Mouse (Mus musculus) right cerebral cortex, postnatal 10 days (tissue): ENCODE measurements around the gene Olfr309.
"Not testable (repeated sequence)": the region's sequence is repeated elsewhere in the genome, so short reads cannot be mapped to it uniquely, and the experiment has no call there.

Experiments used
- DNase-seq, 2 experiments: peaks; one replicate each; pipeline ENCODE4 v3.0.0; 2021; ENCODE audit warnings: low spot score in 2 of 2

The Olfr309 gene

DNA sequence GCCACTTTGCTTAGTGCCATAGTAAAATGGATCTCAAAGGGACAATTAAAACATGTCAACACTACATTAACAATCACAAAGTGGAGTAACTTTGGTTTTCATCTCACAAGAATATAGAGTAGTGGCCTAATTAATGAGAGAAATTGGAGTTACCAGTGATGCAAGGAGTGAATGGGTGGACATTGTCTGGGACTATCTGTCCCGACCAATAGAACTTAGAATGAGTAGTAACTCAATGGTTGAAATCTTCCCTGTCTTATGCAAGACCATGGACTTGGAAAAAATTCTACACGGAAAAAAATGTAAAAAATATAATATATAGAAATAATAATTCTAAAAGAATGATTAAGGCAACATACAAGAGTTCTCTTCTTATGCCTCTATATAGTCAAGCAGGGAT, at the start of gene Olfr309:
Gene Olfr309, minus strand, starts transcription at position 101 of the 400 bp plus-strand sequence.
- DNase-seq: no peak

DNA sequence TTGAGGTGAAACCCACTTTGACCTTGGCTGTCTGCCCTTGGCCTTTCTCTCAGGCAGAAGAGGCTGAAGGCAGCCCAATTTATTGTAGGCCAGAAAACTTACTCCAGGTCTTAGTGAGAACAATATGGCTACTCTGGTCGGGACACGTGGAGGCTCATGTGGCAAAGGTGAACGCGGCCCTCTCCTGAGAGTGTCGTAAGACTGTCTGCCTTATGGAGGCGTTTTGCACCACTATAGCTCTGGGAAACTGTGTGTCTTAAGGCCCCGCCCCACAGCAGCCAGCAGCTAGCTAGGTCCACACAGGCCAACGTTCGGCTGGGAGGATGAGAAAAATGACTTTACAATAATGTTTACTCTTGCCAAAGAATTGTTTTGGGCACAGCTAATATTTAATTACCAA, 32.8 kb upstream of the Olfr309 start:
- not testable (repeated sequence) for DNase-seq

DNA sequence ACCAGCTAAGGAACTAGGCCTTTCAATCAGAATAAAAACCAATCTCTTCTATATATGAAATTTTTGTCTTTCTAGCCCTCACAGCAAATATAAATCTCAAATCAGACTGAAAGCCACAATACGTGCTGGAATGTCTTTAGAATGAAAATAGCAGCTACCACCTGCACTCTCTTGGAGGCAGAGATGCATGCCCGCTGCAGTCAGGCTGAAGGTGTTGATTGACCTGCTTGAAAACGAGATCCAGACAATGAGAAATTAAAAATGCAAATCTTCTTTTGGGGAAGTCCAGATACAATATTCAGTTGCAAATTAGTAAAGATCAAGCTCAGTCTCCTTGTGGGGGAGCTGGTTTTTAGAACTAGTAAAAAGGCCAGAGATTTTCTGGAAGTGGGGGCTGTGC, 30.7 kb upstream of the Olfr309 start:
- no peak for DNase-seq

DNA sequence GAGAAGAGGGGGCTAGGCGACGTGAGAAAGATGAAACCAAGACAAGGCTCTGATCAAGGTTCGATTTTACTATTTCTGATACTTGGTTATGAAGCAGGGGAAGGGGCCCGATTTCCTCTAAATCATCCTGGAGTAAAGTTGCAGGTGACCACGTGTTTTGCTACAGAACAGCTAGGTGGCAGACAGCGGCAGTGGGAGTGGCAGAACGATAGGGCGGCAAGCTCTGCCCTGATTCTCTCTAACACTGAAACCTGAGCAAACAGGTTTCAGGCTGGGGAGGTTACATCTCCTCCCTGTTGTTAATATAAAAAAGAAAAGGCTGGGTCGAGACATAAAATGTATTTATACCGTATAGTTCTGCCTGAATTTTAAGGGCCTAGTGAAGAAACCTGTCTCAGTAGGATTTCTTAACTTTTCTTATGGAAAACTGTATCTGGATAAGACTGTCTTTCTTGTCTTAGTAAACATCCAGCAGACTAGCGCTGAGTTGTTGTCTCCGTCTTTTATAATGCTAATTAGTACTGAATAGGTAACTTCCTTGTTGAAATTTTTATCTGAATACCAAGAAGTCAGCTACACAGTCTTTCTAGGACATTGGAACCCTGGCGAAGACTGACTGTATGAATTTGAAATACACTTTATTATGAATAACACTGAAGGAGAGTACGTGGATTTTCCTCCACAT, 29.5 kb upstream of the Olfr309 start:
- no peak for DNase-seq

DNA sequence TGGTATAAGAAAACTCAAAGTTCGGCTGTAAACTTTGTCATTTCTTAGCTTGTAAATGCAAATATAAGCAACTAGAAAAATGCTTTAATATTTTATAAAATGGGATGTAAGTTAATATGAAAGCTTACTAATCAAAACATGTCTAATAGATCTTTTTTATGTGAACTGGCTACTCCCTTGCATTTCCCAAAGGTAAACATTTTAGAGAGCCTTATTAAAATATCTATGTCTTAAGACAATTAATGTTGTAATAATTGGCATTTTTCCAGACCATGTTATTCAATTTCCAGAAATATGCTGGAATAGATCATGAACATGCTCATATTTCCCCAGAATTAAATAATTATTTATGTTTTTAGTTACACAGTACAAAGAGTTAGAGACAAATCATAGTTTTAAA, 24.0 kb upstream of the Olfr309 start, which contains the start of gene Olfr307:
Gene Olfr307, minus strand, starts transcription at position 101 of the 400 bp plus-strand sequence.
- DNase-seq: no peak

DNA sequence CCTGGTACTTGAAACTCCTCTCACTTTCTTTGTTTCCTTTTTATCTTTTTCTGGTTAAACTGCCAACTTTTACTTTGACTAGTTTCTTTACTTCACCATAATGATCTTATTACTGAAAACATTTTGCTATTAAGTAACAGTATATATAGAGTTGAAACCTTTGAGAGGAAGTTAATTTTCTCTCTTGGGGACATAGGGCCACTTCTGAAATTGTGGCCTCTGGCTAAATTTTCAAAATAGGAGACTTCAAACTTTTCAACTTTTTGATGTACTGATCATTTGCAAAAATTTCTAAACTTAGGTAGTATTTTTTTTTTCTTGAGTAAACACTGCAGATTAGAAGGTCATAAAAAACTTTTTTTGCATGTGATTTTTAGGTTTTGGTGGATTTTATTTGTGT, 12.0 kb upstream of the Olfr309 start, which contains the start of gene Olfr308:
Gene Olfr308, minus strand, starts transcription at position 101 of the 400 bp plus-strand sequence.
- DNase-seq: no peak

DNA sequence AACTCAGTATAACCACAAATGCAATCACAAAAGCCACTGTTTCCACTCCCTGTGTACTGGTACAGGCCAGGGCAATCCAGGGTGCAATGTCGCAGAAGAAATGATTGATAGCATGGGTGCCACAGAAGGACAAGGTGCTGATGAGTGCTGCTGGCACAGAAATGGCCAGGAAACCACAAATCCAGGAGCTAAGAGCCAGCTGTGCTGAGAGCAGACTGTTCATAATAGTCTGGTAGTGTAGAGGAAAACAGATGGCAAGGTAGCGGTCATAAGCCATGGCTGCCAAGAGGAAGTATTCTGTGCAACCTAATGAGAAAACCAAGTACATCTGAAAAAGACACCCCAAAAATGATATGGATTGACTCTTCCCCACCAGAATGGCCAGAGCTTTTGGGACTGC, 7.8 kb upstream of the Olfr309 start:
- DNase-seq: no peak

DNA sequence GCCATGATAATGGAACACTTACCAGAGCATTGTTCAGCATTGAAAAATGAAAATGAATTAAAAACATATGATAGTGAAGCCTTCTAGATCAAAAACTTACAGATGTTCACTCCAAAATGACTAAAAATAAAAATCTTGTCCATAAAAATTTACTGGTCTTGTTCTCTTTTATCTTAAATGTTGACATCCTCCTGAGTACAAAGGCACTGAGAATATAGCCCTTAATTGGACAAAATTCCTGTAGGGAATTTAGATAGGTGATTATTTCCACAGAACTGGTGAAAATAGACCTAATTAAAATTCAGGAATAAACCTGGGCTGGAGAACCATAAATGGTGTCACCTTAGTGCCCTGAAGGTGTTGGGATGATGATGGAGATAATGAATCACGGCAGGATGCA, 36.4 kb downstream of the Olfr309 start, which contains the start of gene Olfr310:
Gene Olfr310, minus strand, starts transcription at position 101 of the 400 bp plus-strand sequence.
- DNase-seq: no peak
